Mouse (Mus musculus): Measurements from ENCODE around the gene Hibch.
"Not testable (repeated sequence)": the region's sequence is repeated elsewhere in the genome, so short reads cannot be mapped to it uniquely, and the experiment has no call there.

The Hibch gene

DNA sequence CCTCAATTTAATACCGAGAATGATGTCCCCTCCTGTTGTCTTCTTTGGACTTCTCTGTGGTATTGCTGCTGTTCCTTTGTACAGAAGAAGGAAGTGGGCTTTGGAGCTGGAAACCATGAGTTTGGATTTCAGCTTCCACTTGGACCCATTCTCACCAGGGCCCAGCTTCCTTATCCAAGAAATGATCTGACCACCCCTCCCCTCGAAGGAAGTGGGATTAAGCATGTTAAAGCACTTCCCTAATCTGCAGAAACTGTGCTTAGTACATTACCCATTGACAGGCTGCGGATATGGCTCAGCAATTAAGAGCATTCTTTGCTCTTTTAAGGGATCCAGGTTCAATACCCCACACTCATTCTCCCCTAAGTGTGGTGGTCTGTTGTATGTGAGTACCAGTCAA lies 65.1 kb downstream of the Hibch start:
- DNase-seq, result no peak

GRCm38 (mm10) chr1:52916655-52917054 lies 71.9 kb downstream of the Hibch start:
- no peak for DNase-seq

- DNase-seq, result not testable (repeated sequence)
Measured at GRCm38 (mm10) chr1:52918897-52919296, 74.2 kb downstream of the Hibch start.

- DNase-seq, result not testable (repeated sequence)
Measured at GRCm38 (mm10) chr1:52924482-52924881, 79.8 kb downstream of the Hibch start.

DNA sequence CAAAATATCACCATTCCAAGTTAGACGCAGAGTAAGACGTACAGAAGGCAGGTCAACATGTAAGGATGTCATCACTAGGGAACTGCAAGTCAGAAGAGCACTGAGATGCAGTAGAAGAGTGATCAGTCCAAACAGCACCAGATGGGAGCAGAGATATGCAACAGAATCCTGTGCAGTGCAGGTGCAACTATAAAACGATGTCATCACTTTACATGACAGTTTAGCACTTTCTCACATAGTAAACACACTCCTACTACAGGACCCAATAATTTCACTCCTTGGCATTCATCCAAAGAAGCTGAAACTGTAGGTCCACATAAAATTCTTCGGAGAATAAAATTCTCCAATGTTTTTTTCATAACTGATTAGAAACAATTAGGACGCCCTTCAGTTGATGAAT lies 89.8 kb downstream of the Hibch start:
- DNase-seq, result no peak

- no peak for DNase-seq
Measured at GRCm38 (mm10) chr1:52939021-52939420, 94.3 kb downstream of the Hibch start.

- DNase-seq, result no peak
Measured at GRCm38 (mm10) chr1:52947895-52948294, 103.2 kb downstream of the Hibch start.

DNA sequence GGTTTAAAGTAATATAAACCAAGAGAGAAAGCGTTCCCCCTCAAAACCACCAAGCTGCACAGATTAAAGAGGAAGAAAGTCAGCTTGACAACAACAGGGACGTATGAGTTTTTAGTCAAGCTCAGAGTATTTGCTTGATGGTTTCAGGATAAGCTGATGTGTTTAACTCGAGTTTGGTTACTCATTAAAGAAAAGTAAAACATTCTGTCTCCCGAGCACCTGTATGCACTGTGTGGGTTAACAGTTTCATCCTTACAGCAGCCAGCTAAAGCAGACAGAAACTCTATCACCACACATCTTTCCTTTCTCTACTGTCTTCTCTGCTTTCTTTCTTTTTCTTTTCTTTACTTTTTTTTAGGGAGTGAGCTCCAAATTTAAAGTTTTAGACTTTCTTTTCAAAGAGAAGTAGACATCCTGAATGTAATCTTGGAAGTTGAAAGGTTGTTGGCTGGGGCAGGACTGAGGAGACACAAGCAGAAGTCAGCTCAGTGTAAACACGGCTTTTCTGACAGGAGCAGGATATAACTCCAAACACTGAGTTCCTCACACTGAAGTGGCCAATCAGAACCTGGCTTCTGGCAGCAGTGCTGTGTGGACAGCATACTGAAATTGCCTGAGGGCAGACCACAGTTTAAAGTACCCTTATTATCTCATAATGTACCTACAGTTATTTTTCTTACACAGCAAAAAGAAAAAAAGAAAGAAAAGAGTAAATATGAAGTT lies 106.6 kb downstream of the Hibch start:
- no peak for DNase-seq

- DNase-seq, result no peak
Measured at GRCm38 (mm10) chr1:52952143-52952542, 107.4 kb downstream of the Hibch start.

GRCm38 (mm10) chr1:52952551-52953397 lies 108.0 kb downstream of the Hibch start:
- peak; percentile 21 for DNase-seq

GRCm38 (mm10) chr1:52953548-52953947 lies 108.8 kb downstream of the Hibch start:
- DNase-seq, result no peak

DNA sequence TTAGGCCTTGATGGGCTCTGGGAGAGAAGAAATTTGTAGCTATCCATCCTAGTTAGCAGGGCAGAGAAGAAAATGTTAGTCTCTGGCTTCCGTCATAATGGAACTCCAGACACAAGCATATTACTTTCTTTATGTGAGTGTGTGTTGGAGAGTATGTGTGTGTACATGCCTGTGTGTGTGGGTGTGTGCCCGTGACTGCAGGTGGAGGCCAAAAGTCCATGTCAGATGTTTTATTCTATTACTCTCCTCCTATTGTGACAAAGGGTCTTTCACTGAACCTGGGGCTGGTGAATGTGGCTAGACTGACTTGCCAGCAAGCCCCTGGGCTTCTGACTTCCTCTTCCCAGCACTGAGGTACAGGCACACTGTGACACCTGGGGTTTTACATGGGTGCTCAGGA lies 109.7 kb downstream of the Hibch start:
- DNase-seq, result no peak

GRCm38 (mm10) chr1:52955102-52955501 lies 110.4 kb downstream of the Hibch start:
- DNase-seq, result peak; percentile 64

DNA sequence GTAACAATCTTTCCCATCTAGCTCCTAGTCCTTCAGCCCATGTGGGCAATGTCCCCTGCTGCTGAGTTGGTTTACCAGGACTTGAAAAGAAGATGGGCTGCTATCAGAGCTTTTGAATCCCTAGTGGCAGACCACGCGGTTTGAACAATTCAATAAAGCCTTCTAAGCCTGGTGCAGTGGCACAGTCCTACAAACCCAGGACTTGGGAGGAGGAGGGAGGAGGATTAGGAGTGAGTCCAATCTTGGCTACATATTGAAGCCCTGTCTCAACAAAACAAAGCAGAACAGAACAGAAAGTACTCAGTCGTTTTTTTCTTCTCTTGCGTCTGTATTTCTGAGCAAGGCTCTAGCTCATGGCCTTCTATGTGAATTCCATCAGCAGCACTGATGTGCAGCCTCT lies 112.0 kb downstream of the Hibch start:
- no peak for DNase-seq

- DNase-seq, result no peak
Measured at GRCm38 (mm10) chr1:52960191-52960590, 115.5 kb downstream of the Hibch start.

DNA sequence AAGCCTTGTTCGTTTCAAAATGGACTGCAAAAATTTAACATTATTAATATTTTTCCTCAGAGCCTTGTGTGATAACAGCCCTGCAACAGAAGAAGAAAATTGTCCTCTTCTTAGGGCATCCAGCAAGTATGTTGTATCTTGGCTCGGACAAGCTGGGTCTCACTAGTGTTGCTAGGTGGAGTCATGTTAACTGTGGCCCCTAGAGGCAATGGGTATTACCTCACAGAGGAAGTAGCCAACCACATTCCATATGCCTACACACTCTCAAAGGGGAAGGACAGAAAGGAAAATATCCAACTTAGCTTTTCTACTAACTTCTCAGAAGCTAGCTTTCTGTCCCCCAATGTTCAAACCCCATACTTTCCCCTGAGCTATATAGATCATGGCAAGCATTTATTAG lies 118.4 kb downstream of the Hibch start:
- no peak for DNase-seq

- DNase-seq, result no peak
Measured at GRCm38 (mm10) chr1:52964581-52964980, 119.9 kb downstream of the Hibch start.

All from lung, postnatal 14 days (tissue).